Mouse (Mus musculus) midbrain, embryonic 10.5 days (tissue): ENCODE measurements around the gene Sec23b. TPM values are rescaled to one million over a fixed set of nuclear protein-coding genes. Genes with fewer than 3 reads are reported as not detected.
A peak's percentile ranks its signal among the peaks of the same experiment; 100 is the strongest.

Experiments
- DNase-seq: peaks from one replicate; pipeline ENCODE4 v3.0.0-alpha.2; 2017; ENCODE audit warnings: low spot score
- H3K27ac ChIP-seq: fragments of 300-500 bp; sonication (generic); replicated peaks from 2 replicates; pipeline ENCODE4 v1.5.1; 2016; ENCODE audit warnings: mild to moderate bottlenecking
- H3K27me3 ChIP-seq: fragments of 300-500 bp; sonication (generic); 2 replicates; pipeline ENCODE4 v1.6.1; 2016; ENCODE audit warnings: low read depth, mild to moderate bottlenecking; ENCODE audit not compliant: poor library complexity, severe bottlenecking
- H3K36me3 ChIP-seq: fragments of 300-500 bp; sonication (generic); 2 replicates; pipeline ENCODE4 v1.6.1; 2016; ENCODE audit warnings: mild to moderate bottlenecking, moderate library complexity
- H3K4me1 ChIP-seq: fragments of 300-500 bp; sonication (generic); 2 replicates; pipeline ENCODE4 v1.6.1; 2016
- H3K4me3 ChIP-seq: fragments of 300-500 bp; sonication (generic); 2 replicates; pipeline ENCODE4 v1.5.1; 2016; ENCODE audit warnings: mild to moderate bottlenecking, moderate library complexity
- H3K9me3 ChIP-seq: fragments of 300-500 bp; sonication (generic); replicated peaks from 2 replicates; pipeline ENCODE4 v1.6.1; 2016; ENCODE audit warnings: mild to moderate bottlenecking
- whole genome bisulfite sequencing: fragments of 180-500 bp; shearing (Covaris S2); methylation state at CpG from one replicate; pipeline ENCODE4 v1.1.7; 2016; 5-methylcytosine and 5-hydroxymethylcytosine counted together
- polyA plus RNA-seq: library from polyadenylated mRNA; unstranded; fragments of >200 nt; fragmentation: Nextera tagmentation; extraction: Ambion mirVana; gene quantifications from 2 replicates; pipeline ENCODE4 v1.2.1, GENCODE M21; 2016

Gene Sec23b
- polyA plus RNA-seq = 130 and 137 TPM in 2 replicates

GRCm38 (mm10) chr2:144555820-144556552 is at the start of gene Sec23b:
TSS of gene Sec23b (plus strand) at chr2:144556229.
- Histone ChIP-seq H3K36me3 (peaks cover 21% of the 10 kb centered on the region), H3K4me1 (peaks cover 19% of the 10 kb centered on the region), H3K4me3 (peak within 1 kb of the TSS; percentile 85), H3K27me3 (no peaks in the 10 kb centered on the region), H3K27ac (peak within 1 kb of the TSS; percentile 94), H3K9me3 (no peaks in the 10 kb centered on the region)
- DNase-seq = peak; percentile 95
- under 1% methylated on average over 44 of the region's 44 CpGs for WGBS

GRCm38 (mm10) chr2:144514619-144515018 is 41.4 kb upstream of the Sec23b start:
- WGBS = 79% methylated on average over 3 of the region's 3 CpGs

GRCm38 (mm10) chr2:144519772-144520171 is 36.3 kb upstream of the Sec23b start:
- H3K9me3 ChIP-seq = no peaks in the 10 kb centered on the region
- H3K4me1 ChIP-seq = no peaks in the 10 kb centered on the region
- 61% methylated on average over 3 of the region's 3 CpGs for WGBS
- no peak for DNase-seq
- no peaks in the 10 kb centered on the region for H3K36me3 ChIP-seq
- H3K27ac ChIP-seq = no peak overlapping the region
- H3K27me3 ChIP-seq = peaks cover 59% of the 10 kb centered on the region
- no peak overlapping the region for H3K4me3 ChIP-seq

More at GRCm38 (mm10) chr2:144514619-144515018, 41.4 kb upstream of the Sec23b start:
- DNase-seq = no peak
- H3K36me3 ChIP-seq = no peaks in the 10 kb centered on the region
- no peaks in the 10 kb centered on the region for H3K4me1 ChIP-seq
- no peak overlapping the region for H3K27ac ChIP-seq
- peaks cover 37% of the 10 kb centered on the region for H3K27me3 ChIP-seq
- H3K9me3 ChIP-seq = no peaks in the 10 kb centered on the region
- no peak overlapping the region for H3K4me3 ChIP-seq

GRCm38 (mm10) chr2:144525856-144526255 is 30.2 kb upstream of the Sec23b start:
- peaks cover 41% of the 10 kb centered on the region for H3K27me3 ChIP-seq
- H3K4me3 ChIP-seq = no peak overlapping the region
- DNase-seq = no peak
- H3K36me3 ChIP-seq = peaks cover 13% of the 10 kb centered on the region
- H3K4me1 ChIP-seq = peaks cover 18% of the 10 kb centered on the region
- WGBS = 61% methylated on average over 10 of the region's 10 CpGs
- H3K27ac ChIP-seq = no peak overlapping the region
- no peaks in the 10 kb centered on the region for H3K9me3 ChIP-seq

DNA sequence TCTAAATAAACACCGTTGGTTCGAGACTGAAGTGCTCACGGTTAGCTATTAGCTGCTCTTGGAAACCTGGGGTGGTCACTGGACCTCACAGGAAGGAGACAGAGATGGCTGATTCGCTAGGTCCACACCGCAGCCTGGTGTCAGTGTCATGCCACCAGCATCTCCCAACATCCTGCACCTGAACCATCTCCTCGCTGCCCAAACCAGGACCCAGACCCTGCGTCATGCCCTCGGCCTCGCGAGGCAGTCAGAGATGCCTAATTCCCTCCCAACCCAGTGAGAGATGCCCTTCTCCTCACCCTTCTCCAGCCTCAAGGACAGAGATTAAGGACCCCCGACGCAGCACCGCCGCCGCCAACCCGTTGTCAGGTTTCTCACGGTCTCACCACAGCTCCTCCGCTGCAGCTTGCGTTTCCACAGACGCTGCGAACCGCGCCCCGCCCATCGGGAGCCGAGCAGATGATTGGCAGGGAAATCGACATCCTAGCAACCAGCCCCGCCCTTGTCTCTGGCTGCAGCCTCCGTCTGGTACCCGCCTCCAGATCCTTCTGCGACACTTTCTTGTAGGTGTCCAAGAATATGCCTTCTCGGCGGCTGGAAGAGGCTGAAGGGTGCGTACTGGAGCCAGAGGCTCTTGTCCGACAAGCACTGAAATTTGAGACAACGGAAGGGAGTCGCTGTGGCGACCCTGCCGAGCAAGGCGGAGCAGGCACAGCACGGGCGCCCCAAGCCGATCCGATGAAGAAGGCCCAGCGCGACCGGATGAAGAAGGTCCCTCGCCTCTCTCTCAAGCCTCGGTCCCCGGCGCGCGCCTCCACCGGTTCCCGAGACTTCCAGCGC is 28.8 kb upstream of the Sec23b start, which contains the start of the genes Dzank1 and Polr3f:
Dzank1 (minus strand) TSS at position 434 of the 840 bp plus-strand sequence.
Polr3f (plus strand) TSS at position 738 of the 840 bp plus-strand sequence.
- Histone ChIP-seq H3K27me3 (peaks cover 31% of the 10 kb centered on the region), H3K36me3 (peaks cover 26% of the 10 kb centered on the region), H3K4me1 (peaks cover 18% of the 10 kb centered on the region), H3K27ac (peak within 1 kb of the TSS; percentile 93), H3K9me3 (no peaks in the 10 kb centered on the region), H3K4me3 (peak within 1 kb of the TSS; percentile 98)
- under 1% methylated on average over 56 of the region's 56 CpGs for WGBS
- peak; percentile 97 for DNase-seq

GRCm38 (mm10) chr2:144527821-144528174 is 28.2 kb upstream of the Sec23b start:
- Histone ChIP-seq H3K36me3 (peaks cover 32% of the 10 kb centered on the region), H3K27ac (peak overlapping the region; percentile 93), H3K4me1 (peaks cover 18% of the 10 kb centered on the region), H3K4me3 (peak overlapping the region; percentile 98), H3K9me3 (no peaks in the 10 kb centered on the region), H3K27me3 (peaks cover 26% of the 10 kb centered on the region)
- no peak for DNase-seq
- under 1% methylated on average over 25 of the region's 25 CpGs for WGBS

- 97% methylated on average over 7 of the region's 7 CpGs for WGBS
- Histone ChIP-seq H3K4me3 (no peak overlapping the region), H3K27me3 (no peaks in the 10 kb centered on the region), H3K9me3 (peaks cover 8% of the 10 kb centered on the region; the same call in 1 of the 2 replicates), H3K4me1 (no peaks in the 10 kb centered on the region), H3K36me3 (peaks cover 100% of the 10 kb centered on the region), H3K27ac (no peak overlapping the region)
- DNase-seq = no peak
Observed at GRCm38 (mm10) chr2:144537123-144537522, 18.9 kb upstream of the Sec23b start.

DNA sequence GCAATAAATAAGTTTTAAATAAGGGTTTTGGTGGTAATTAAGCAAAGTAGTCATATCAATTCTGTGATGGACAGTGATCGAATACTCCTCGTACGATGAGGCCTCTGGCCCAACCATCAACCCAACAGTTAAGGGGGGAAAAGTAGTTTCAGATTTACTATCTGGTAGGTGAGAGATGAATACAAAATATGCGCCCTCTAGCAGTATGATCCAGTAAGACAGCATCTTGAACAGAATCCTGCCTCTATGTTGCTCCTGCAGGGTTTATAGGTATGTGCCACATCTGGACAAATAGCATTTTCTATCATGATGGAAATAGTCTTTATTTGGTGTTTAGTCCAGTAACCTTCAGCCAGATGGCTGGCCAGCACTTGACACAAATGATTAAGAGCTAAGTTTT is 14.8 kb upstream of the Sec23b start:
- DNase-seq = no peak
- peaks cover 98% of the 10 kb centered on the region for H3K36me3 ChIP-seq
- H3K27me3 ChIP-seq = no peaks in the 10 kb centered on the region
- no peaks in the 10 kb centered on the region for H3K9me3 ChIP-seq
- no peak overlapping the region for H3K4me3 ChIP-seq
- no peaks in the 10 kb centered on the region for H3K4me1 ChIP-seq
- H3K27ac ChIP-seq = no peak overlapping the region
- 94% methylated on average over 4 of the region's 4 CpGs for WGBS

GRCm38 (mm10) chr2:144543670-144544069 is 12.4 kb upstream of the Sec23b start:
- Histone ChIP-seq H3K36me3 (peaks cover 95% of the 10 kb centered on the region), H3K4me3 (no peak overlapping the region)
- 93% methylated on average over 6 of the region's 6 CpGs for WGBS

GRCm38 (mm10) chr2:144544630-144545029 is 11.4 kb upstream of the Sec23b start:
- Histone ChIP-seq H3K4me3 (no peak overlapping the region), H3K27me3 (no peaks in the 10 kb centered on the region), H3K4me1 (peaks cover 5% of the 10 kb centered on the region; the same call in 1 of the 2 replicates), H3K27ac (no peak overlapping the region), H3K36me3 (peaks cover 85% of the 10 kb centered on the region), H3K9me3 (no peaks in the 10 kb centered on the region)
- DNase-seq = no peak
- 89% methylated on average over 6 of the region's 6 CpGs for WGBS

More at GRCm38 (mm10) chr2:144543670-144544069, 12.4 kb upstream of the Sec23b start:
- no peak for DNase-seq
- Histone ChIP-seq H3K27me3 (no peaks in the 10 kb centered on the region), H3K27ac (no peak overlapping the region), H3K4me1 (no peaks in the 10 kb centered on the region), H3K9me3 (no peaks in the 10 kb centered on the region)

GRCm38 (mm10) chr2:144545061-144545460 is 11.0 kb upstream of the Sec23b start:
- 94% methylated on average over 2 of the region's 2 CpGs for WGBS
- Histone ChIP-seq H3K27me3 (no peaks in the 10 kb centered on the region), H3K9me3 (no peaks in the 10 kb centered on the region), H3K36me3 (peaks cover 81% of the 10 kb centered on the region), H3K27ac (no peak overlapping the region), H3K4me1 (peaks cover 9% of the 10 kb centered on the region), H3K4me3 (no peak overlapping the region)
- no peak for DNase-seq

DNA sequence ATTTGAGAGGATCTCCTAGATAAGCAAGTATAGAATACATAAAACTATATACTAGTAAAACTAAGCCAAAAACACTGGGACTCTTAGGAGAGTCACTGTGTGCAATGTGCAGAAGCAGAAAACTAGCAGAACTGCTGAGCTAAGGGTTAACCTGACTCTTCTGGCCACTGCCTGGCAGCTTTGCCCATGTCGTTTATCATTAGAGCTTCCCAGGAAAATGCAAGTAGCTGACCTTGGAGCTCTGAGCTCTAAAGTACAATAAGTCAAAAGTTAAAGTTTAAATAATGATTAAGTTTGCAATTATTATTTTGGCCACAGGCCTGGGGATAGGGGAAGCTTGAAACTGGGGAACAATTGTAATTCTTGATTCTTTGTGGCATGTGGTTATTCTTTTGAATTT is 10.5 kb upstream of the Sec23b start:
- 91% methylated on average over 1 of the region's 1 CpGs for WGBS
- Histone ChIP-seq H3K27ac (no peak overlapping the region), H3K9me3 (no peaks in the 10 kb centered on the region), H3K27me3 (no peaks in the 10 kb centered on the region), H3K36me3 (peaks cover 77% of the 10 kb centered on the region), H3K4me1 (peaks cover 10% of the 10 kb centered on the region), H3K4me3 (no peak overlapping the region)
- no peak for DNase-seq
